Mouse (Mus musculus) cerebellum, postnatal 4 days (tissue): ENCODE results near the gene Ephb1.

Source experiments
- DNase-seq, 2 experiments: peaks; one replicate each; pipeline ENCODE4 v3.0.0; 2022; ENCODE audit warnings: low spot score in 2 of 2, mixed read lengths in 1 of 2

Ephb1 gene

DNA sequence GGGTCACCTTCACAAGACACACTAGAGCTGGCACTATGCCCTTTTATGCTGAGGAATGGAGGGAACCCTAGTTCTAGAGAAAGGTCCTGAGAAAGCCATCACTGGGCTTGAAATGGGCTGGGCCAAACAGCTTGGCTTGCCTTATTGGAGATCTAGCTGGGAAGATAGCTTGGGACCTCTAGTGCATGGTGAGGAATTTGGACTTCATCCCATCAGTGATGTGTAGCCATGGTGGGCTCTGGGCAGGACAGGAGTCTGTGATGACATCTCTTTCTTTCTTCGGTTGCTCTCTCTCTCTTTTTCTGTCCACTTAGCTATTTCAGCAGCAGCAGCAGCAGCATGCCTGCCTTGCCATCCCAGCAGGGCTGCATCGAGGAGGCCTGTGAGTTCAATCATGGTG lies 439.4 kb downstream of the Ephb1 start:
- no peak for DNase-seq

DNA sequence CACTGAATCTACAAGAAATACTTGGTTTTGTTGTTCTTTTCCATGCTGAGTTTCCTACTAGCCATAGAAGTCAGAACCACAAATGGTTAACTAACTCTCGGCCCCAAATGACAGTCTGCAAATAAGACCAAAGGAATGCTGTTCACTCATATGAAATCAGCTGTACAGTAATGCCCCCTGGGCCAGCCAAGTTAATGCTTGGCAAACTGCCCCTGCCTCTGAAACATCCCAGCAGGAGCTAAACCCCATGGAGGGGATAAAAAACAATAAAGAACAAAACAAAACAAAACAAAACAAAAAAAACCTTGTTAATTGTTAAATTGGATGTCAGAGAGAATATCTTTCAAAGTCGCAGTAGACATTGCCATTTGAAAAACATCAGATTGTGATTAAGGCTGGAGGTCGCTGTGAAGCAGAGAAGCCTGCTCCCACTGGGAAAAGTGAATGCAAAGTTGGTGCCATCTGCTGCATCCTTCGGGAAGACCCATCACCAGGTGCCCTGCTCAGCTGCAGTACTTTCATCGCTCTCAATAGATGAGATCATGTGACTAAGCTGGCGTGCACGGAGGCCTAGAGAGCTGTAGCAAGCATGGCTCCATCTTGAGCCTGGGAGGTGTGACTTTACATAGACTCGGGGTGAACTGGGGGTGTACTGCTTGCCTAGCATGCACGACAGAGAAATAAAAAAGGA lies 443.2 kb downstream of the Ephb1 start:
- DNase-seq, result peak in 1 of 2 experiments; percentile 51

DNA sequence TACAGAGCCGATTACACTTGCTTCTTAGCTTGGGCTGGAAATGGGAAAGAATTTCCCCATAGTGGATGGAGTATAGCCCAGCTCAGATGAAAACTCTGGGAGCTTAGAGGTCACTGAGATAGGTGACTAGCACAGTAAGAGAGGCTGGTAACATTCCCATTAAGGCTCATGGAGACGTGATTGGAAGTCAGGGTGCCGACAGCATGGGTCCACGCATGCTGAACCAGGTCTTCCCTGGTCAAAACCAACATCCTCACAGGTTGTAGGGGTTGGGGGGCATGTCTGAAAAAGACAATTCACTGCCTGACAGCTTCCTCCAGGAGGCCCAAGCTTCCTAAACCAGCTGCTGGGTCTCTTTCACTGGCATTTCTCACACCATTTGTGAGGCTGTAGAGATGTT lies 445.0 kb downstream of the Ephb1 start:
- DNase-seq, result no peak

DNA sequence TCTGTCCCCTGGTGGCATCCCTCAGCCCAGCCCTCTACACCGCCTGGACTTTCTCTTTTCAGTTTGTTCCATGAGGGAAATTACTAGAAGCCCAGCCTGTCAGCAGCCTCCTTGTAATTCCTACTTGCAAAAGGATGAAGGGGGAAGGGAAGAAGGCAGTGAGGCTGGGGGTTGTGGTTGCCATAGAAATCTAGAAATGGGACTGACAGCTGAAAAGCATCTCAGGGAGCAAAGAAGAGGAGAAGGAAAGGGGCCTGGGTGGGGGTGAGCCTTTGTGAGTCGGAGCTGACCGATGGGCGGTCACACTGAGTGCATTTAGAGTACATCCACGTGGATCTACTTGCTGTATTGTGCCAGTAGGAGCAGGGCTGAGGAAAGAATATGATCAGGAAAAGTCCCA lies 445.6 kb downstream of the Ephb1 start:
- no peak for DNase-seq

DNA sequence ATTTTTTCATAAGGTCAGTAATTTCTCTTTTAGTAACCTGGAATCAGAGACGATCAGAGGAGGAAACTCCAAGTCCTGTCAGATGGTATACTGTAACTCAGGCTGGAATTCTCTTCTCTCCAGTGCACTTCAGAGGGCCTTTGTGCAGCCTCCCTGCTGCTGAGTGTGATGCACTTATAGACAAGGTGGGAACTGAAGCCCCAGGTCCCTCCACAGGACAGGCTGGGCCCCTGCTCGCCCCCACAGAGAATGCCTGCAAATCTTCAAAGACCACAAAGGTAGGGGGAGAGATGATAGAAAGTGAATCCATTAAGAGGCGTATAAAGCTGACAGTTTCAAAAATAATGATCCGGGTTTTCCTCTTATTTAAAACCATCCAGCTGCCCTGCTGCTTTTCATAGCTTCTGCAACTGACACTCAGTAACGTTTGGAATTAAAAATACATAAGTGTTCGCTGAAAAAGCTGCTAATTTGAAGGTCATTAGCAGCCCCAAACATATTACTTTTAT lies 446.7 kb downstream of the Ephb1 start:
- no peak for DNase-seq

DNA sequence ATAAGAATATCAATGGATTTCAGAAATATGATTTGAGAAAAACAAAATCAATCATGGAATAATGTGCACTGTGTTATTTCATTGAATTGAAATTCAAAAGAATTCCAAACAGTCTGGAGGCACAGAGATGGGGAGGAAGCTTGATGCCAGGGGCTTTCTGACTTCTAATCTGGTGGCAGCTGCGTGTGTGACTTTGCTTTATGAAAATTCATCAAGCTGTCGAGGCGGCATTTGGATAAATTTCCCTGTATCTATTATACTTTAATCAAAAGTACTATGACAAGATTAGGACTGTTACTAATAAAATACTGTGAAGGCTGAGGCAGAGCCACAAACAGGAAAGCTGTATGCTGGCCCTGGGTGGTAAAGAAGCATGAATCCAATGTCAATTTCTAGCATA lies 451.1 kb downstream of the Ephb1 start:
- no peak for DNase-seq

DNA sequence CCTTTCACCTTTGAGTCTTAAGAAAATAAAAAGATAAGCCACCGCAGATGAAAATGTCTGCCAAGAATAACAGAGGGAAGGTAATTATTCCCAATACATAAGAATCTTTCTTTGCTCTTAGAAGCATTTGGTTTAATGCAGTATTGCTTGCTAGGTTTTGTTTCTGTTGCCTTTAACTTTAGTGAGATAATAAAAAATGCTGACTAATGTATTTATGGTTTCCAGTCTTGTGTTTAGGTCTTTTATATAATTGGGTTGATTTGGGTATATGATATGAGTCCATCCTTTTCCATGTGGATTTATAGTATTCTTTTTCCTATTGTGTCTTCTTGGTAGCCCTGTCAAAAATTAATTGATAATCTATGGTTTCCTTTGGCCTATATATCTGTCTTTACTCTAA lies 456.6 kb downstream of the Ephb1 start:
- no peak for DNase-seq

DNA sequence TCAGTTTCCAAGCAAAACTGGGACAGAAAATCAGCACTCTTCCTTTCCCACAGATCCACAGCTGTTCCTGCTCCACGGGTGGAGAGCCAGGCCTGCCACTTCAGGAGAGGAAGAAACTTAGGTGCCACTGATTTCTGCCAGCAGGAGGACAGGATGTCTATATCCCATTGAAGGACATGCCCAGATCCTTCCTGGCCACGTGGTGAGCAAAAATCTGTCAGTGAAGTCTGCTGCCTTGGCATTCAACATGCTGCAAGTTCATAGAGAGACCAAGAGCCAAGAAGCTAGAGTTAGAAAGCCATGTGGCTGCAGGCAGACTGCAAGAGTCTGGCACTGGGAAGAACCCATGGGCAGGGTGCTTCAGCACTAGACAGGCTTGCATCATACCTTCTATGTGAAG lies 471.2 kb downstream of the Ephb1 start:
- DNase-seq, result peak in 1 of 2 experiments; percentile 32

DNA sequence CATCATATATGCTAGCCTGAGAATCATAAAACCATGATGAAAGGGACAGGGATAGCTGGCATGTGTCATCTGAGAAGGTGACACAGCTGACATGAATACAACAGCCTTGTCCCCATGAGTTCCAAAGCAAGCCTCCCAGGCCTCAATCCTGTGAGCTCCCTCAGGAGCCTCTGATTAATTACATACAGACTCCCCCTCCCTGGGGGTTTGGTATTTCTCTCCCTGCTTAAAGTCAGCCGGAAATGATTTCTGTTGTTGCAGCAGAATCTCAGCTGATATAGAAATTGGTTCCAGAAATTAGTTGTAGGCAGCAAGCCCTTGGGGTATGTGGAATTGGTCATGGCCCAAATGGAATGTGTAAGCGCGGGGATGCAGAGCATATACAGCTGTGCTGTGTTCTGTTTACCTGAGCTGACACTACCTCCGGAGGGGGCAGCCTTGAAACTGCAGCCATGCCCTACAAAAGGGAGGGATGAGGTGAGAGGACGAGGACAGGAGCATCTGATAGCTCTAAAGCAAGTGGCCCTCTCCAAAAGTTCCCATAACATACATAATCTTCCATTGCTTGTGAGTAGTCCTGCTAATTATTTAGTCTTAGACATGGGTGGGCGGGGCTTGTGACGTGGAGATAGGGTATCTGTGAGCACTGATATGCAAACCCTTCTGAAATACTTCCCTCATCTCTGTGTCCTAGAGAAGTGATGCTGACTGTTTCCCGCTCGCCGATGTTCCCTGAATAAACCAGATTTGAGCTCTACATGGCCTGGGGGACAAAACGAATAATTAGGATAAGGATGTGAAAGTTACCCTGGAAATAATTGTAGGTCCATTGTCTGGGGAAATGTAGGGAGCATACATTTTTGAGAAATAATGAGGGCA lies 477.1 kb downstream of the Ephb1 start:
- DNase-seq, result no peak

DNA sequence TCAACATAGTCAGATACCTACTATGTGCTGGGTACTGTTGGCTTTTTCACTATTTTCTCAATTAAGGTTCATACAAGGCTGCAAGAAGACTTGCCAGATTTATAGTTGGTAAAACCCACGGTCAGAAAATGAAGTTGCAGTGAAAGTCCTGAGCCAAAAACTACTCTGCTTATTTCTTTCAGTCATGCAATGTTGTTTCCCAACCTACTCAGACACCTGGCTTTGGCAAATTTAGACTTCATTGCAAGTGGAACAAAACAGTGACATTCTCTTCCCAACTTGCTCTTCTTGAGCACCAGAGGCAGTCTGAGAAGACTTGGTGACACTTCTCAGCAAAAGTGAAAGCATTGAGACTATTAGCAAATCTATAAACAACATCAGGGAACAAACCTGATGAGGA lies 479.2 kb downstream of the Ephb1 start:
- DNase-seq, result no peak
